Mouse (Mus musculus) gastrocnemius, postnatal 14 days (tissue): ENCODE data around the gene Ube2f. TPM values are rescaled to one million over a fixed set of nuclear protein-coding genes. Genes with fewer than 3 reads are reported as not detected.

Experiments
- DNase-seq: peaks from one replicate; pipeline ENCODE4 v3.0.0; 2021; ENCODE audit warnings: mixed read lengths
- intact Hi-C: fragments of 180-260 bp; cut with DNase I; formaldehyde crosslinking; loops from one replicate; pipeline ENCODE4 v1.15.1; 2025; ENCODE audit warnings: low total_unique reads
- total RNA-seq, 2 experiments: library from RNA; stranded (reverse); gene quantifications; 2 replicates each; pipeline ENCODE4 v1.2.3; 2021

Gene Ube2f
- total RNA-seq, 2 experiments from 2014 or later: 55.9 to 59.7 TPM

DNA sequence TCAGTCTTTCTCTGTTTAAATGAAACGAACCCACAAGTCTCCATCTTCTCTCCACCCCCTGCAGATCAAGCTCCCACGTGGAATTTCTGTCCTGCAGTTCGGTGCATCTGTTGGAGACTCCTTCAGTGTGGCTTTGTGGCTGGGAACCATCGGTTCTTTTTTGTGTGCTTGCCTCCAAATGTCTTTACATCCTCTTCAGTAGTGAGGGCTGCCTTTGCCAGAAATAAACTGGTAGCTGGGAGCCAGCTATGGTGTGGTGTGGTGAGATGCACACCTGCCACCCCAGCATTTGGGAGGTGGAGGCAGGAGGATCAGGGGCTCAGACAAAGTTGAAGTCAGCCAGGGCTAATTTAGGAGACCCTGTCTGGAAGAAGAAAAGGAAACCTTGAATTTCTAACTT lies 82.0 kb downstream of the Ube2f start:
- DNase-seq: no peak
- intact Hi-C loops: no loop called here

DNA sequence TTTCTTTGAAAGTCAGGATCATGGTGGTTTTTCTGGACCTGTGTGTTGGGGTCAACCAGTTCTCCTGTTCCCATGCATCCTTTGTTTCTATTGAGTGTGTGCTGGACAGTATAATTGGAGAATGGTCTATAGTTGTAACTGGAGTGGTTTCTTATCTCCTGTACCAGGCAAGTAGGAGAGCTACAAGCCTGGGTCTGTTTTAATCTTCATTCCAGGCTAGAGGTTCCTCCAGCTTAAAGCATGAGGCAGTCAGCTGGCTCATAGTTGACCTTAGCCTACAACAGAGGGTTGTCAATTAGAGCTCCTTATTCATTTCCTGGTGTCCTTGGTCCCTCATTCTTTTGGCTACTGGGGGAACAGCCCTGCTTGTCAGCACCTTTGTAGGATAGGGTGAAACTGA lies 83.5 kb downstream of the Ube2f start:
- no peak for DNase-seq
- intact Hi-C loops: no loop called here

DNA sequence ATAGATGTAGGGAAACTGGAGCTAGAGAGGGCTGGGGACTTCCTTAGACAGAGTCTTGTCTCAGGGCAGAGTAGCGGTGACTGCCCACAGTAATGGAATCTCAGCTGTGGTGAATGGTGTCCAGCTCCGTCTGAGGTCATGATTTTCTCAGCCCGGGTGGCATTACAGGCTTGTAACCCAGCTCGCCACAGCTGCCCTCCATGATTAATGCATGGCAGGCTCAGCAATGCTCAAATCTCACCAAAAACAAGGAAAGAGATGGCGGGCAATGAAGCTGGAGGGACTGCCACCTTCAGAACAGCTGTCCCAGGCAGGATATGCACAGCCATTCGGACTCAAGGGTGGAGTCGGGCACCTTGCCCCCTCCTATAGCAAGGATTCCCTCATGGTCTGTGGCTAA lies 87.3 kb downstream of the Ube2f start:
- DNase-seq: no peak
- intact Hi-C loops: no loop called here

Other genes with a start within 250 kb of the Ube2f start
- gene Rbm44, start 105.2 kb upstream of the Ube2f start, total RNA-seq: not detected
- 10 to 100 TPM; 28.5 to 29.4 TPM for gene Ramp1, start 70.5 kb upstream of the Ube2f start, total RNA-seq
- gene Scly, start 48.0 kb downstream of the Ube2f start, total RNA-seq: 10 to 100 TPM in 1 of 2 experiments, 1 to 10 TPM in 1; 9.5 to 10.2 TPM
- under 1 TPM; 0.07 to 0.18 TPM for gene Espnl, start 71.8 kb downstream of the Ube2f start, total RNA-seq
- 10 to 100 TPM; 50.4 to 72.9 TPM for gene Klhl30, start 100.7 kb downstream of the Ube2f start, total RNA-seq
- 1 to 10 TPM; 2.0 to 2.6 TPM for gene Erfe, start 116.1 kb downstream of the Ube2f start, total RNA-seq
- 10 to 100 TPM; 32.1 to 33.4 TPM for gene Ilkap, start 148.5 kb downstream of the Ube2f start, total RNA-seq
- gene Hes6, start 163.7 kb downstream of the Ube2f start, total RNA-seq: 10 to 100 TPM; 13.6 to 15.2 TPM
- 1 to 10 TPM; 2.9 to 9.2 TPM for gene Per2, start 209.0 kb downstream of the Ube2f start, total RNA-seq
- 1 to 10 TPM; 3.2 to 3.3 TPM for gene Traf3ip1, start 244.3 kb downstream of the Ube2f start, total RNA-seq